Mouse (Mus musculus) stomach, embryonic 14.5 days (tissue): ENCODE data around the gene Psma6. TPM values are rescaled to one million over a fixed set of nuclear protein-coding genes. Genes with fewer than 3 reads are reported as not detected.

Experiments
- ATAC-seq: fragments of 200-750 bp; cut with Nextera tagmentation; 2 replicates; pipeline ENCODE4 v1.8.0; 2017; ENCODE audit warnings: low read depth, moderate TSS enrichment; ENCODE audit not compliant: insufficient number of reproducible peaks, insufficient read depth, low FRiP score
- H3K27ac ChIP-seq: fragments of 300-500 bp; sonication (generic); 2 replicates; pipeline ENCODE4 v1.5.1; 2014; ENCODE audit warnings: mild to moderate bottlenecking, low read length, moderate library complexity, mixed read lengths
- H3K27me3 ChIP-seq: fragments of 300-500 bp; sonication (generic); 2 replicates; pipeline ENCODE4 v1.6.1; 2014; ENCODE audit warnings: low read length, control low read depth, mixed read lengths; ENCODE audit not compliant: control insufficient read depth, insufficient read depth
- H3K36me3 ChIP-seq: fragments of 300-500 bp; sonication (generic); 2 replicates; pipeline ENCODE4 v1.6.1; 2014; ENCODE audit warnings: mild to moderate bottlenecking, control low read depth, low read length, moderate library complexity, mixed read lengths; ENCODE audit not compliant: control insufficient read depth, insufficient read depth
- H3K4me1 ChIP-seq: fragments of 300-500 bp; sonication (generic); 2 replicates; pipeline ENCODE4 v1.6.1; 2014; ENCODE audit warnings: low read length, control low read depth, mixed read lengths; ENCODE audit not compliant: control insufficient read depth, insufficient read depth
- H3K4me2 ChIP-seq: fragments of 300-500 bp; sonication (generic); replicated peaks from 2 replicates; pipeline ENCODE4 v1.6.1; 2014; ENCODE audit warnings: low read depth, low read length, control low read depth
- H3K4me3 ChIP-seq: fragments of 300-500 bp; sonication (generic); 2 replicates; pipeline ENCODE4 v1.5.1; 2014; ENCODE audit warnings: low read depth, low read length, control low read depth
- H3K9ac ChIP-seq: fragments of 300-500 bp; sonication (generic); replicated peaks from 2 replicates; pipeline ENCODE4 v1.6.1; 2014; ENCODE audit warnings: low read depth, mild to moderate bottlenecking, control low read depth, low read length, moderate library complexity, mixed read lengths
- H3K9me3 ChIP-seq: fragments of 300-500 bp; sonication (generic); 2 replicates; pipeline ENCODE4 v1.6.1; 2016; ENCODE audit warnings: low read depth, low read length, control low read depth; ENCODE audit not compliant: control insufficient read depth
- WGBS: fragments of 180-500 bp; shearing (Covaris S2); extraction: QIAGEN DNeasy Blood & Tissue Kit; methylation state at CpG from one replicate; pipeline ENCODE4 v1.1.7; 2014; 5-methylcytosine and 5-hydroxymethylcytosine counted together
- polyA plus RNA-seq: library from polyadenylated mRNA; unstranded; fragments of >200 nt; fragmentation: Nextera tagmentation; extraction: Ambion mirVana; gene quantifications from 2 replicates; pipeline ENCODE4 v1.2.1, GENCODE M21; 2014

Gene Psma6
- polyA plus RNA-seq, 1 experiment from 2014 or later: 421 TPM

DNA sequence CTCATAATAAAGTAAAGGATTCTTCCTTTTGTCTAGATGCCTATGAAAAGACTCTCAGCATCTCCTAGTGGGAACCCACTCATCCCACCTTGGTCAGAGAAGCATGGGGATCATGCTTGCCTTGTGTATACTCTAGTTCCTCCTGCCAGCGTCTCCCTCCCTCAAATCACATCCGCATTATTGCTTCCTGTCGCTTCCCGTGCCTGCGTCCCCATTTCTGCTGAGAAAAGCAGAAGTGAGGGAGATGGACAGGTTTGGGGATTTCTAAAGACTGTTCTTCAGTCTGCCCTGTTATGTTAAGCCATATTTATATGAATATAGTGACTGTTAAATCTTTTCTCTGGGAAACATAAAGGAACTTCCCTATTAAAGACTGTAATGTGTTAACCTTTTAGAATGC, 23.1 kb upstream of the Psma6 start:
- no peaks in the 10 kb centered on the region for H3K9me3 ChIP-seq
- no peak for ATAC-seq
- H3K4me3 ChIP-seq: no peak overlapping the region
- H3K4me2 ChIP-seq: no peak overlapping the region
- H3K27ac ChIP-seq: no peak overlapping the region
- H3K4me1 ChIP-seq: no peaks in the 10 kb centered on the region
- H3K27me3 ChIP-seq: no peaks in the 10 kb centered on the region
- WGBS: 82% methylated on average over 5 of the region's 5 CpGs
- H3K36me3 ChIP-seq: no peaks in the 10 kb centered on the region
- H3K9ac ChIP-seq: no peak overlapping the region

DNA sequence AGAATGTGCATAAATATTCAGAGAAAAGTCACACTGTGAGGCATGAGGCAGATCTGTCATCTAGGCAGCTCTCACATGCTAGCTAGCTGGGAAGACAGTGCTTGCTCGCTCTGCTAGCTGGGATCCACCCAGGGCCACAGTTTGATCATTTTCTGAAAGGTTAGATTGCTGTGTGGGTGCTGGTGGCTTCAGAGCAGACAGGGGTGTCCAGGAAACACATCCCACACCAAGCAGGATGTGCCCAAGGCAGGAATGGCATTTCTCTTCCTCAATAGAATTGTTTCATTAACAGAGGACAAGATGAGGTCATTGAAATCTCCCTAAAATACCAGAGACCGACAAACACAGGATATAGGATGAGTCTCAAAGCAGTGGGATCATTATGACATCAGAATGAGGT, 18.9 kb upstream of the Psma6 start:
- Histone ChIP-seq H3K4me1 (0 out of 2 replicates have a peak, but pooled peaks cover 5% of the 10 kb centered on the region), H3K4me2 (no peak overlapping the region), H3K9ac (no peak overlapping the region), H3K27me3 (no peaks in the 10 kb centered on the region), H3K27ac (no peak overlapping the region), H3K4me3 (no peak overlapping the region), H3K9me3 (no peaks in the 10 kb centered on the region), H3K36me3 (no peaks in the 10 kb centered on the region)
- WGBS: 74% methylated on average over 2 of the region's 2 CpGs
- no peak for ATAC-seq

DNA sequence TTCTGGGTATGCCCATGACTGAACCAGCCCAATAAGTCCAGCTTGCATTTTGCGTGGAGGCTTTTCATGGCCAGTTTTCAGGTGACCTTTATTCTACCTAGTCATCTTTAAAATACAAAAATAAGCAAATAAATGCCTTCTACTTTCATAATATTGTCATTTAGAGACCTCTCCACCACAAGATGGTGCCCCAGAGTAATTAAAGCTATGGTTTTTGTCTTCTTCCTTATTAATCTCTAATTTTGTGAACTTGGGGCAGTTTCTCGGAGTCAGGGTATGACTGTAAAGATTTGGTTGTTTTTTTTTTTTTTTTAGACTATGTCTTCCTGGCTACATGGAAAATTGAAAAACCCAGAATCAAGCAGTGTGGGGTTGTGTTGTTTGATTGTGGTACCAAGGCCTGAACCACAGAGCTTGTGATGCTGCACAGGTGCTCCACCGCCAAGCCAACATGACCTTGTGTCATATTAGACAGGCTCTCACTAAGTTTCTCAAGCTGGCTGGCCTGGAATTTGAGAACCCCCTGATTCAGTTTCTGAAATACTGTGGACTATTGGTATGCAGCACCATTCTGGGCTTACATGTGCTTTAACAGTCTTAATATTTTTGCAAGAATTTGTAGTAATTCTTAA, 11.5 kb upstream of the Psma6 start:
- WGBS: 77% methylated on average over 3 of the region's 3 CpGs
- Histone ChIP-seq H3K36me3 (no peaks in the 10 kb centered on the region), H3K27ac (no peak overlapping the region), H3K9ac (no peak overlapping the region), H3K27me3 (no peaks in the 10 kb centered on the region), H3K9me3 (no peaks in the 10 kb centered on the region), H3K4me1 (no peaks in the 10 kb centered on the region), H3K4me3 (no peak overlapping the region), H3K4me2 (no peak overlapping the region)
- ATAC-seq: no peak

DNA sequence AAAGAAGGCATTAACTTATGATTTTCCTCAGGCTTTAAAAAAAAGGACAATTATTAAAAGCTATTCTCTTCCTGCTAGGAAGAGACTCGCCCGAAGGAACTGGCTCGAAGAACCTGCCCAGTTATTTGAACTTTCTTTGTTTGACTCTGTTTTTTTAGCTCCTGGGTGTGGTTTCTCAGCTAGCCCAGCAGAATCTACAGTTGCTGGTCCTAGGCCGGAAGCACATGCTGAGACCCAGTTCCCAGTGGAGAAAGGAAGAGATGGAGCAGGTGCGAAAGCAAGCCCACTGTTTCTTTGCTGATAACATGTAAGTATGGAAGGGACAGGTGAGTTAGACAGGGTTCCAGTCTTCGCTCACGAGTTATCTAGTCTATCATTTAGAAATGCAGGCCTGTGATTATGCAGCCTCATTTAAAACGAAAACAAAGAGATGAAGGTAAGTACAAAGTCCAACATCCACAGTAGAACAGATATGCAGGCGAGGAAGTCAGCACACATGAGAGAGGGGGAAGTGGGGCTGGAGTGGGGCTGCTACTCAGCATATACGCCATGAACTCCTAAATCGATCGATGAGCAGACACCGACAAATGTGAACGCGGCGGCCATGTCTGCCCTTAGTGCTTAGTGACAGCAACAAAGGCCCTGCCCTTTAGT, 6.9 kb upstream of the Psma6 start:
- H3K4me2 ChIP-seq: no peak overlapping the region
- no peaks in the 10 kb centered on the region for H3K36me3 ChIP-seq
- peak overlapping the region; percentile 22; the same call in 1 of the 2 replicates for H3K27ac ChIP-seq
- no peaks in the 10 kb centered on the region for H3K27me3 ChIP-seq
- H3K9ac ChIP-seq: no peak overlapping the region
- ATAC-seq: peak; percentile 53
- WGBS: 82% methylated on average over 16 of the region's 16 CpGs
- no peaks in the 10 kb centered on the region for H3K9me3 ChIP-seq
- no peaks in the 10 kb centered on the region for H3K4me1 ChIP-seq
- no peak overlapping the region for H3K4me3 ChIP-seq

DNA sequence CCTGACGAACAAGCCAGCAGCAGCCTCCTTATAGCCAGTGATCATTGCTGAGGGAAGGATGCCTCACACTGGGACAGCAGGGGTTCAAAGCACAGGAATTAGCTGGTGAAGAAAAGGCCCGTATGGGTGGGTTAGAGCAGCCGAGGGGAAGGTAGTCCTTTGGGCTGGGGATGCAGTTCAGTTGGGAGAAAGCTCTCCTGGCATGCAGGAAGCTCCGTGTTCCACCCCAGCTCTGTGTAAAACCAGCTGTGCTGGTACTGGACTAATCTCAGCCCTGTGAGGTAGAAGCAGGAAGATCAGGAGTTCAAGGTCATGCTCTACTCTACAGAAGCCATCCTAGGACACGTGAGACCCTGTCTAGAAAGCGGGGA, 6.4 kb upstream of the Psma6 start:
- peak overlapping the region; percentile 22; the same call in 1 of the 2 replicates for H3K27ac ChIP-seq
- no peaks in the 10 kb centered on the region for H3K4me1 ChIP-seq
- H3K4me3 ChIP-seq: no peak overlapping the region
- no peaks in the 10 kb centered on the region for H3K36me3 ChIP-seq
- 0 out of 2 replicates have a peak, but pooled peaks have one; percentile 4 for ATAC-seq
- H3K9me3 ChIP-seq: no peaks in the 10 kb centered on the region
- H3K27me3 ChIP-seq: no peaks in the 10 kb centered on the region
- no peak overlapping the region for H3K9ac ChIP-seq
- H3K4me2 ChIP-seq: no peak overlapping the region
- 67% methylated on average over 6 of the region's 6 CpGs for WGBS

DNA sequence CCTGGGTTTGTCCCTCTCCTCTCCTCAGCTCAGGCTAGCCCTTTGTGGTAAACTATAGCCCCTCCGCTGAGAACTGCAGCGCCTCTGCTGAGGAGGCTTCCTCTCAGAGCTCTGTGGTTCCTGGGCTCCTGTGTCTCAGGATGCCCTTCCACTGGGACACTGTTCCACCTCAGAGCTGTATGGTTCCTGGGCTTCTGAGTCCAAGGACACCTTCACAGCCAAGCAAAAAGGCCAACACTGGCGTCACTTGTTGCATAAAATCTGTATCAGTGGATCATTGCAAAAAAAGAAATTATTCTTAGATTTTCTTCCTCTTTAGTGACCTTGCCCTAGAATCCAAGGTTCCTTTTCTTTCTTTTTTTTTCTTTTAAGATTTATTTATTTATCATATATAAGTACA, 804 bp downstream of the Psma6 start:
- Histone ChIP-seq H3K9ac (no peak overlapping the region), H3K4me1 (peaks cover 8% of the 10 kb centered on the region; the same call in 1 of the 2 replicates), H3K27me3 (no peaks in the 10 kb centered on the region), H3K4me2 (no peak overlapping the region), H3K9me3 (no peaks in the 10 kb centered on the region), H3K4me3 (no peak overlapping the region), H3K27ac (no peak overlapping the region), H3K36me3 (no peaks in the 10 kb centered on the region)
- ATAC-seq: no peak
- WGBS: 93% methylated on average over 3 of the region's 3 CpGs

DNA sequence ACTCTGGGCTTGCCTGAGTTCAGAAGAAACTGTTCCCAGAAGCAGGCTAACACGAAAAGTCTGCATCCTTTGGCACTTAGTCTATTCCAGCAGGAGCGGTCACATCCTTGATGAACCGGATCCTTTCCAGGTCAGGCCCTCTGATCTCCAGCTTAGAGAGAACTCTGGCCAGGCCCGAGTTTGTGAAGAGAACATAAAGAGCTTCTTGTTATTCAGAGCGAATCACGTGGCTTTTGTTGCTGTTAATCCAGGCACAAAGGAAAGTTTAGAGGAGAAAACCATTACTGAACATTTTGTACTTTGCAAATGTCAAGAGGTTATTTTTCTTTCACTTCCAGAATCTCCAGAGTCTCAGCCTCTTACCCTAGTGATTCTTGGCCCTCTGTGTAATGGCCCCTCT, 1.9 kb downstream of the Psma6 start:
- Histone ChIP-seq H3K36me3 (no peaks in the 10 kb centered on the region), H3K9me3 (no peaks in the 10 kb centered on the region), H3K9ac (no peak overlapping the region), H3K4me1 (peaks cover 8% of the 10 kb centered on the region; the same call in 1 of the 2 replicates), H3K27ac (no peak overlapping the region), H3K27me3 (no peaks in the 10 kb centered on the region), H3K4me2 (no peak overlapping the region), H3K4me3 (no peak overlapping the region)
- no peak for ATAC-seq
- WGBS: 53% methylated on average over 6 of the region's 6 CpGs

DNA sequence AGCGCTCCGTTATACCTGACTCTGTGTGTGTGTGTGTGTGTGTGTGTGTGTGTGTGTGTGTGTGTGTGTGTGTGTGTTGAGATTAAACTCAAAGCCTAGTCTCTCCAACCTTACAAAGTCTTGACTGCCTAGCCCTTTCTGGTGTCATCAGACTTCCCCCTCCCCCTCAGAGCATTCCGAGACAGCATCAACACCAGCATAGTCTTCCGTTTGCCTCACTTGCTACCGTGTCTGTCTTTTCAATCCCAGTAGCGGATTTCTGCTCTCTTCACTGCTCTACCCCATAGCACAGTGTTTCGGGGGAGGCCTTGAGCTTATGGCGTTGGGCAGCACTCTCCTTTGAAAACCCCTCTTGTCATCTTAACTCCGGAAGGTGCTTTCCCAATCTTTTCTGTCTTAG, 2.4 kb downstream of the Psma6 start:
- no peak overlapping the region for H3K4me3 ChIP-seq
- H3K9me3 ChIP-seq: no peaks in the 10 kb centered on the region
- no peak overlapping the region for H3K4me2 ChIP-seq
- 77% methylated on average over 9 of the region's 9 CpGs for WGBS
- no peak overlapping the region for H3K9ac ChIP-seq
- H3K4me1 ChIP-seq: peaks cover 8% of the 10 kb centered on the region; the same call in 1 of the 2 replicates
- no peaks in the 10 kb centered on the region for H3K36me3 ChIP-seq
- no peaks in the 10 kb centered on the region for H3K27me3 ChIP-seq
- no peak overlapping the region for H3K27ac ChIP-seq
- ATAC-seq: no peak
